Mouse (Mus musculus) cerebellum, adult 2 months (tissue): ENCODE measurements around the gene Epas1. TPM values are rescaled to one million over a fixed set of nuclear protein-coding genes. Genes with fewer than 3 reads are reported as not detected.

Experiments
- DNase-seq, 2 experiments: peaks; one replicate each; pipeline ENCODE4 v3.0.0; 2021
- H3K27ac ChIP-seq: fragments of 200-500 bp; 2 replicates; pipeline ENCODE4 v1.5.1; 2012; ENCODE audit warnings: low read length, control low read depth, inconsistent platforms; ENCODE audit not compliant: insufficient read depth
- H3K27me3 ChIP-seq: fragments of 200-500 bp; 2 replicates; pipeline ENCODE4 v1.6.1; 2012; ENCODE audit warnings: inconsistent platforms, mild to moderate bottlenecking, low read length, moderate library complexity; ENCODE audit not compliant: control insufficient read depth, insufficient read depth
- H3K4me1 ChIP-seq: fragments of 200-500 bp; 2 replicates; pipeline ENCODE4 v1.6.1; 2011; ENCODE audit warnings: low read length; ENCODE audit not compliant: control insufficient read depth, insufficient read depth
- H3K4me3 ChIP-seq: fragments of 200-500 bp; replicated peaks from 2 replicates; pipeline ENCODE3; 2011; ENCODE audit warnings: mild to moderate bottlenecking, low read depth, low read length, control low read depth; ENCODE audit not compliant: insufficient read depth
- CTCF ChIP-seq: fragments of 200-500 bp; IDR thresholded peaks from 2 replicates; pipeline ENCODE4 v1.5.1; 2011; ENCODE audit warnings: low read depth, mild to moderate bottlenecking, control low read depth, low read length, moderate library complexity, borderline replicate concordance; ENCODE audit not compliant: insufficient read depth
- POLR2A ChIP-seq: fragments of 200-500 bp; IDR thresholded peaks from 2 replicates; pipeline ENCODE4 v1.6.1; 2011; ENCODE audit warnings: low read length, control low read depth, borderline replicate concordance; ENCODE audit not compliant: insufficient read depth
- WGBS: fragments of 180-500 bp; shearing (Covaris S2); methylation state at CpG from one replicate; pipeline ENCODE4 v1.1.7; 2018; 5-methylcytosine and 5-hydroxymethylcytosine counted together
- polyA plus RNA-seq: library from polyadenylated mRNA; depleted of rRNA; stranded (reverse); fragments of >200 nt; gene quantifications from 2 replicates; pipeline ENCODE4 v1.2.3, GENCODE M21; 2012

The Epas1 gene
- polyA plus RNA-seq, 1 experiment, result 71.1 TPM

- TF ChIP-seq CTCF (peak; percentile 38; the same call in 1 of the 2 replicates), POLR2A (no peak)
- peak; percentile 22 to 37 for DNase-seq
- H3K27me3 ChIP-seq, result no peaks in the 10 kb centered on the region
- H3K4me3 ChIP-seq, result no peak overlapping the region
- no peaks in the 10 kb centered on the region for H3K4me1 ChIP-seq
- no peak overlapping the region for H3K27ac ChIP-seq
- 2% methylated on average over 4 of the region's 4 CpGs for WGBS
Observed at GRCm38 (mm10) chr17:86812029-86812428, 58.5 kb downstream of the Epas1 start.

DNA sequence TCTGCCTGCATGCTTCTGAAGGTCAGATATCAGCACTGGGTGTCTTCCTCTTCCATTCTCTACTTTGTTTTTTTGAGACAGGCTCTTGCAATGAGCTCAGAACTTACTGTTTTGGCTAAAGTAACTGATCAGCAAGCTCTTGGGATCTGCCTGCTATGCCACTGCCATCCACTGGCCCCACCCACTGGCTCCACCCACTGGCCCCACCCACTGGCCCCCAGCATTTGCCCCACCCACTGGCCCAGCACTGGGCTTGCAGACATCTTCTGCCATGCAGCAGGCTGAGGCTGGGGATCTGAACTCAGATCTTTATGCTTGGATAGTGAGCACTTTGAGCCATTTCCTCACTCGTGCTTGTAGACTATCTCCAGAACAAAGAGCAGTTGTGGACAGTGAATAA lies 60.8 kb downstream of the Epas1 start:
- H3K4me1 ChIP-seq, result no peaks in the 10 kb centered on the region
- TF ChIP-seq CTCF (no peak), POLR2A (no peak)
- no peak overlapping the region for H3K4me3 ChIP-seq
- WGBS, result 62% methylated on average over 1 of the region's 1 CpGs
- DNase-seq, result no peak
- H3K27me3 ChIP-seq, result no peaks in the 10 kb centered on the region
- H3K27ac ChIP-seq, result no peak overlapping the region

- Histone ChIP-seq H3K27ac (no peak overlapping the region), H3K4me1 (no peaks in the 10 kb centered on the region), H3K4me3 (no peak overlapping the region), H3K27me3 (no peaks in the 10 kb centered on the region)
- TF ChIP-seq POLR2A, result no peak
- no peak for TF ChIP-seq CTCF
- DNase-seq, result no peak
- WGBS, result 83% methylated on average over 24 of the region's 24 CpGs
Observed at GRCm38 (mm10) chr17:86815016-86815865, 61.7 kb downstream of the Epas1 start.

- Histone ChIP-seq H3K4me1 (no peaks in the 10 kb centered on the region), H3K27ac (no peak overlapping the region), H3K27me3 (no peaks in the 10 kb centered on the region), H3K4me3 (no peak overlapping the region)
- WGBS, result 91% methylated on average over 8 of the region's 8 CpGs
- DNase-seq, result no peak
- no peak for TF ChIP-seq POLR2A
- TF ChIP-seq CTCF, result no peak
Observed at GRCm38 (mm10) chr17:86822017-86822737, 68.7 kb downstream of the Epas1 start.

DNA sequence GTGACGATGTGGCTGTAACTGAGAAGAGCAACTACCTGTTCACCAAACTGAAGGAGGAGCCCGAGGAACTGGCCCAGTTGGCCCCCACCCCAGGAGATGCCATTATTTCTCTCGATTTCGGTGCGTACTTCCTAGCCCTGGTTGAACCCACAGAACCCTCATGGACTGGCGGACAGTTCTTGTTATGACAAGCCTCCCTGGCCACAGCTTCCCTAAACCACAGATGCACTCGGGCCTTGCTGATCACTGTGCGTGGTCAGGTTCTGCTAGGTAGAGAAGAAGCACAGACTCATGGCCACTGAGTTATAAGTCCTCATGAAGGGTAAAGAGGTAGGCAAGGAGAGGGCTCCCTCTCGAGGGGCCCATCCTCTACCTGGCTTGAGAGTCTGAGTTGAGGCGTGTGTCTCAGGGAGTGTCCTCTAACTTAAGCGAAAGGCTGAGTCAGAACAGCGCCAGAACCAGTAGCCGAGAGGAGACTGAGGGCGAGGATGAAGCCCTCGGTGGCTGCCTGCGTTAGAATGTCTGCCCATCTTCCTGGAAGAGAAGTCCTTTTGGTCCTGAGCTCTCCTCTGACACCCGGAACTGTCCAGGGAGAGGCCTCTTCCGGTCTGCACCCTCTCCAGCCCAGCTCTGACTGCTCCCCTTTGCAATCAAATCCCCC lies 71.1 kb downstream of the Epas1 start:
- DNase-seq, result no peak
- Histone ChIP-seq H3K27me3 (no peaks in the 10 kb centered on the region), H3K27ac (no peak overlapping the region), H3K4me3 (no peak overlapping the region), H3K4me1 (no peaks in the 10 kb centered on the region)
- TF ChIP-seq CTCF, result no peak
- no peak for TF ChIP-seq POLR2A
- 93% methylated on average over 18 of the region's 18 CpGs for WGBS

DNA sequence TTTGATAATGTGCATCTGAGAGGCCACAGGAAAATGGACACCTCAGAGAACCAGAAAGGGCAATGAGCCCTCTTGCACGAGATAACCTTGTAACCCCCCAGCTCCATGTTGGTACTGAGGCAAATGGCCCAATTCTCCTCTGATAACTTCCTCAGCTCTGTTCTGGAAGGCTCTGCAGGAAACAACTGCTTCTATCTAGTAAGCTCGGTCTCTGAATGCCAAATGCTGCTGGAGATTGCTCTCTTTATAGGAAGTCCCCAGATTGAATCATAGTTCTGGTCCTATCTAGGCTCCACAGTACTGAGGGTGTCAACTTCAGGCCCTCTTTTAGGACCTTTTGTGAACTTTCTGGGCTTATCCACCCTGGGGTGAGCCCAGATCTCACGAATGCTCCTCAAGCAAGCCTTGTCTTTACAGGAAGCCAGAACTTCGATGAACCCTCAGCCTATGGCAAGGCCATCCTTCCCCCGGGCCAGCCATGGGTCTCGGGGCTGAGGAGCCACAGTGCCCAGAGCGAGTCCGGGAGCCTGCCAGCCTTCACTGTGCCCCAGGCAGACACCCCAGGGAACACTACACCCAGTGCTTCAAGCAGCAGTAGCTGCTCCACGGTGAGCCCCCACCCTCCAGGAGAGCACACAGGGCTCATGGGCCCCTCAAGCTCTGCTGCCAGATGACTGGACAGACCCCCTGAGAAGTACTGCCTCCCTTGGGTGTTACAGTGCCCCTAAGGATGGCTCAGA lies 71.8 kb downstream of the Epas1 start:
- H3K27ac ChIP-seq, result no peak overlapping the region
- no peak for TF ChIP-seq CTCF
- no peak for TF ChIP-seq POLR2A
- H3K4me3 ChIP-seq, result no peak overlapping the region
- no peaks in the 10 kb centered on the region for H3K4me1 ChIP-seq
- 88% methylated on average over 9 of the region's 9 CpGs for whole genome bisulfite sequencing
- no peak for DNase-seq
- no peaks in the 10 kb centered on the region for H3K27me3 ChIP-seq

DNA sequence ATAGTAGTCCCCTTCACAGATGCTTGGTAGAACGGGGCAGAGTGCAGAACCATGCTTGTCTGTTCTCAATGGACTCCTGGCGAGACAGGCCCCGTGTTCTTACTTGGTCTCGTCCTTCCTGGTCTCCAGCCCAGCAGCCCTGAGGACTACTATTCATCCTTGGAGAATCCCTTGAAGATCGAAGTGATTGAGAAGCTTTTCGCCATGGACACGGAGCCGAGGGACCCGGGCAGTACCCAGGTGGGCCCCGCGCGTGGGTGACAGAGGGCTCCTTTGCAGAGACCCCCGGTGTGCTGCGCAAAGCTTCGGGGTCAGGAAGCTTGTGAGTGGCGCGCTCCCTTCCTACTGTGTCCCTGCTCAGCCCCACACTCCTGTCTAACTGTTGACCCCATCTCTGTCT lies 72.9 kb downstream of the Epas1 start:
- WGBS, result 85% methylated on average over 17 of the region's 17 CpGs
- Histone ChIP-seq H3K4me3 (no peak overlapping the region), H3K4me1 (no peaks in the 10 kb centered on the region), H3K27me3 (no peaks in the 10 kb centered on the region), H3K27ac (no peak overlapping the region)
- TF ChIP-seq CTCF, result no peak
- TF ChIP-seq POLR2A, result no peak
- DNase-seq, result no peak
